Mouse (Mus musculus) hindbrain, embryonic 13.5 days (tissue): ENCODE results near the gene Cd52. TPM values are rescaled to one million over a fixed set of nuclear protein-coding genes. Genes with fewer than 3 reads are reported as not detected.
A peak's percentile ranks its signal among the peaks of the same experiment; 100 is the strongest.

Source experiments
- ATAC-seq: fragments of 200-750 bp; cut with Nextera tagmentation; 2 replicates; pipeline ENCODE4 v1.8.0; 2017; ENCODE audit warnings: moderate TSS enrichment; ENCODE audit not compliant: low FRiP score
- H3K27ac ChIP-seq: fragments of 300-500 bp; sonication (generic); 2 replicates; pipeline ENCODE4 v1.5.1; 2015; ENCODE audit warnings: inconsistent platforms, mild to moderate bottlenecking, moderate library complexity
- H3K27me3 ChIP-seq: fragments of 300-500 bp; sonication (generic); 2 replicates; pipeline ENCODE4 v1.6.1; 2015; ENCODE audit warnings: mild to moderate bottlenecking, inconsistent platforms
- H3K36me3 ChIP-seq: fragments of 300-500 bp; sonication (generic); 2 replicates; pipeline ENCODE4 v1.6.1; 2015; ENCODE audit warnings: mild to moderate bottlenecking, inconsistent platforms
- H3K4me1 ChIP-seq: fragments of 300-500 bp; sonication (generic); replicated peaks from 2 replicates; pipeline ENCODE4 v1.6.1; 2015; ENCODE audit warnings: inconsistent platforms
- H3K4me2 ChIP-seq: fragments of 300-500 bp; sonication (generic); 2 replicates; pipeline ENCODE4 v1.6.1; 2015; ENCODE audit warnings: inconsistent platforms, mild to moderate bottlenecking, moderate library complexity
- H3K4me3 ChIP-seq: fragments of 300-500 bp; sonication (generic); 2 replicates; pipeline ENCODE4 v1.5.1; 2015; ENCODE audit warnings: mild to moderate bottlenecking, inconsistent platforms
- H3K9ac ChIP-seq: fragments of 300-500 bp; sonication (generic); 2 replicates; pipeline ENCODE4 v1.6.1; 2015; ENCODE audit warnings: mild to moderate bottlenecking, inconsistent platforms
- H3K9me3 ChIP-seq: fragments of 300-500 bp; sonication (generic); 2 replicates; pipeline ENCODE4 v1.6.1; 2016; ENCODE audit warnings: inconsistent platforms
- WGBS: fragments of 180-500 bp; shearing (Covaris S2); methylation state at CpG from one replicate; pipeline ENCODE4 v1.1.7; 2015; 5-methylcytosine and 5-hydroxymethylcytosine counted together
- polyA plus RNA-seq: library from polyadenylated mRNA; unstranded; fragments of >200 nt; fragmentation: Nextera tagmentation; extraction: Ambion mirVana; gene quantifications from 2 replicates; pipeline ENCODE4 v1.2.1, GENCODE M21; 2015

Cd52 gene
- polyA plus RNA-seq, 1 experiment from 2014 or later = 3.9 TPM

DNA sequence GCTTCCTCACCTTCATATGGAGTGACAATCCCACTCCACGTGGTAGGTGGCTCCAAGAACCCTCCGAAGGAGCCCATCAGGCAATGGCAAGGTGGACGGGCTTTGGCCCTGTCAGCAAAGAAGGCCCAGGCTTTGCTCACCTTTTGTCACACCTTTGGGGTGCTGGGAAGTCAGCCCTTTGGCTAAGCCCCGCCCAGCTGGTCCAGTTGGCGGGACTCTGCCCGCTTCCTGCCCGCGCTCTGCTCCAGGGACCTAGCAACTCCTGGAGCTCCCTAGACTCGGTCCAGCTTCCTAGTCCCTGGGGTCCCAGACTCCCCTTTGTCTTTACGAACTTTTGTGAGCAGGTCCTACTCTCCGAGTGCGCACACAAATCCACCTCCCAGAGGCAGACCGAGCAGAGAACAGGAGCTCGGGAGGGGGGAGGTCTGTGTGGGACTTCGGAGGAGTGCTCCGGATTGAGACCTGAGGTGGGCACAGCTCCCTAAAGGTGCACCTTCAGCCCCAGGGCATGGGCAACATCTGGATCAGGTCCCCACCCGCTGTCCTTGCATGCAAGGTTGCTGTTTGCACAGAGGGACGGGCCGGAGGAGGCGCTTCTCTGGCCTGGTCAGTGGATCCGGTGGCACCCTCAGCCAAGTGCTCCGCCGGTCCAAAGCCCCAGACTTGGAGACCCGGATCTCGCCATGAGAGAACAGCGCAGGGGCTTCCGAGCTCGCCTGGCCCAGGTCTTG, 34.6 kb downstream of the Cd52 start, which contains the start of gene Crybg2:
Crybg2 (plus strand) TSS at position 681 of the 731 bp plus-strand sequence.
- H3K4me3 ChIP-seq = no peak within 1 kb of the TSS
- H3K4me2 ChIP-seq = no peak within 1 kb of the TSS
- H3K9ac ChIP-seq = no peak within 1 kb of the TSS
- H3K36me3 ChIP-seq = no peaks in the 10 kb centered on the region
- peaks cover 49% of the 10 kb centered on the region for H3K27me3 ChIP-seq
- WGBS = 57% methylated on average over 28 of the region's 28 CpGs
- peaks cover under 1% of the 10 kb centered on the region; the same call in 1 of the 2 replicates for H3K4me1 ChIP-seq
- no peaks in the 10 kb centered on the region for H3K9me3 ChIP-seq
- no peak for ATAC-seq
- H3K27ac ChIP-seq = no peak within 1 kb of the TSS

- no peaks in the 10 kb centered on the region for H3K36me3 ChIP-seq
- no peaks in the 10 kb centered on the region for H3K9me3 ChIP-seq
- no peak overlapping the region for H3K4me2 ChIP-seq
- 86% methylated on average over 6 of the region's 6 CpGs for WGBS
- no peak for ATAC-seq
- no peak overlapping the region for H3K4me3 ChIP-seq
- H3K27me3 ChIP-seq = peaks cover 40% of the 10 kb centered on the region
- H3K4me1 ChIP-seq = no peaks in the 10 kb centered on the region
- no peak overlapping the region for H3K27ac ChIP-seq
- H3K9ac ChIP-seq = no peak overlapping the region
Measured at GRCm38 (mm10) chr4:134058908-134059307, 36.0 kb downstream of the Cd52 start.

- ATAC-seq = no peak
- Histone ChIP-seq H3K4me3 (no peak overlapping the region), H3K27me3 (peaks cover 44% of the 10 kb centered on the region), H3K36me3 (no peaks in the 10 kb centered on the region), H3K4me1 (no peaks in the 10 kb centered on the region), H3K9me3 (no peaks in the 10 kb centered on the region), H3K9ac (no peak overlapping the region), H3K4me2 (no peak overlapping the region), H3K27ac (no peak overlapping the region)
- WGBS = 29% methylated on average over 14 of the region's 14 CpGs
Measured at GRCm38 (mm10) chr4:134058166-134058715, 36.6 kb downstream of the Cd52 start.

GRCm38 (mm10) chr4:134053538-134053937, 41.3 kb downstream of the Cd52 start, which contains the start of gene Zfp683:
TSS of gene Zfp683 (plus strand) at chr4:134053838.
- no peak within 1 kb of the TSS for H3K27ac ChIP-seq
- H3K9me3 ChIP-seq = no peaks in the 10 kb centered on the region
- no peak within 1 kb of the TSS for H3K9ac ChIP-seq
- no peak within 1 kb of the TSS for H3K4me2 ChIP-seq
- H3K4me3 ChIP-seq = no peak within 1 kb of the TSS
- no peak for ATAC-seq
- H3K4me1 ChIP-seq = peaks cover 10% of the 10 kb centered on the region; the same call in 1 of the 2 replicates
- peaks cover 15% of the 10 kb centered on the region; the same call in 1 of the 2 replicates for H3K27me3 ChIP-seq
- H3K36me3 ChIP-seq = no peaks in the 10 kb centered on the region
- WGBS = 92% methylated on average over 3 of the region's 3 CpGs

GRCm38 (mm10) chr4:134052560-134052959, 42.3 kb downstream of the Cd52 start:
- peaks cover 13% of the 10 kb centered on the region; the same call in 1 of the 2 replicates for H3K27me3 ChIP-seq
- peaks cover 10% of the 10 kb centered on the region; the same call in 1 of the 2 replicates for H3K4me1 ChIP-seq
- H3K9ac ChIP-seq = no peak overlapping the region
- H3K27ac ChIP-seq = no peak overlapping the region
- H3K4me2 ChIP-seq = no peak overlapping the region
- no peaks in the 10 kb centered on the region for H3K9me3 ChIP-seq
- no peaks in the 10 kb centered on the region for H3K36me3 ChIP-seq
- 27% methylated on average over 8 of the region's 8 CpGs for WGBS
- H3K4me3 ChIP-seq = no peak overlapping the region
- no peak for ATAC-seq

DNA sequence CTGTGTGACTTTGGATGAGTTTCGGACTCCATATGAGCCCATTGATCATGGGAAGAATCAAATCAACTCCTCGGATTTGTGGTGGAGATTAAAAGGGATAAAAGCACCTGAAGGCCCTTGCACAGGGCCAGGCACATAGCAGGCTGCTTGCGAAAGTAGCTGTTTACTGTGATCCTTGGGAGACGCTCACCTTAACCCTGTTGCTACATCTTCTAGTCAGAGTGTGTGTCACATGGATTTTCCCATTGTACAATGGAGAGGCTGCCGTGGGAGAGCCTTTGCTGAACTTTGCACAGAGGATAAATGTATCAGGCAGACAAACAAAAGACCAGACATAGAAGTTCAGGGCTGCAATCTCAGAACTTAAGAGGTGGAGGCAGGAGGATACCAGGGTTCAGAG, 43.0 kb downstream of the Cd52 start:
- no peak for ATAC-seq
- Histone ChIP-seq H3K36me3 (no peaks in the 10 kb centered on the region), H3K4me1 (peaks cover 10% of the 10 kb centered on the region; the same call in 1 of the 2 replicates), H3K4me2 (no peak overlapping the region), H3K9me3 (no peaks in the 10 kb centered on the region), H3K4me3 (no peak overlapping the region), H3K9ac (no peak overlapping the region), H3K27ac (no peak overlapping the region), H3K27me3 (peaks cover 9% of the 10 kb centered on the region; the same call in 1 of the 2 replicates)
- 87% methylated on average over 5 of the region's 5 CpGs for WGBS

- Histone ChIP-seq H3K27ac (no peak overlapping the region), H3K9me3 (no peaks in the 10 kb centered on the region), H3K9ac (no peak overlapping the region), H3K4me3 (no peak overlapping the region), H3K27me3 (no peaks in the 10 kb centered on the region), H3K36me3 (no peaks in the 10 kb centered on the region), H3K4me1 (peaks cover 7% of the 10 kb centered on the region; the same call in 1 of the 2 replicates), H3K4me2 (no peak overlapping the region)
- 82% methylated on average over 5 of the region's 5 CpGs for WGBS
- ATAC-seq = no peak
Measured at GRCm38 (mm10) chr4:134047648-134048047, 47.2 kb downstream of the Cd52 start.

DNA sequence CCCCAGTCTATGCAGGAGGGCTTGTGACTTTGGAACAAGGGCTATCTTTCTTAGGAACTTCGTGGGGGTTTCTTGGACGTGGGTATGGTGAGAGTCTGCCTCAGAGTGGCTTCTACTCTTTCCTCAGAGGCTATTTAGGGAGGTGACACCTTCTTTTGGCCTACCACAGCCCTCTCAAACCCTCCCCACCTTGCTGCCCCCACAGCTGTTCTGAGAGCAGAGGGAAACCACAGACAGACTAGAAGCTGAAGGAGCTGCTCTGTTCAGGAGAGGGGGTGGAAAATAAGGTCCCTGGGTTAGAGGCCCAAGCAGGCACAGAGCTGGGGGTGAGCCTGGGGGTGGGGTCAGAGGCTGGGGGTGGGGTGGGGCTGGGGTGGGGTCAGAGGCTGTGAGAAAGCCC, 51.8 kb downstream of the Cd52 start:
- no peak for ATAC-seq
- Histone ChIP-seq H3K27me3 (0 out of 2 replicates have a peak, but pooled peaks cover 4% of the 10 kb centered on the region), H3K9me3 (no peaks in the 10 kb centered on the region), H3K36me3 (no peaks in the 10 kb centered on the region), H3K27ac (no peak overlapping the region), H3K4me3 (no peak overlapping the region), H3K9ac (no peak overlapping the region), H3K4me2 (no peak overlapping the region), H3K4me1 (peaks cover 7% of the 10 kb centered on the region; the same call in 1 of the 2 replicates)
- 73% methylated on average over 2 of the region's 2 CpGs for WGBS

GRCm38 (mm10) chr4:134041317-134042123, 53.4 kb downstream of the Cd52 start:
- H3K4me2 ChIP-seq = no peak overlapping the region
- H3K4me1 ChIP-seq = peaks cover 7% of the 10 kb centered on the region; the same call in 1 of the 2 replicates
- H3K36me3 ChIP-seq = no peaks in the 10 kb centered on the region
- H3K9ac ChIP-seq = no peak overlapping the region
- H3K9me3 ChIP-seq = no peaks in the 10 kb centered on the region
- no peak for ATAC-seq
- peaks cover 7% of the 10 kb centered on the region; the same call in 1 of the 2 replicates for H3K27me3 ChIP-seq
- no peak overlapping the region for H3K4me3 ChIP-seq
- WGBS = 53% methylated on average over 9 of the region's 9 CpGs
- H3K27ac ChIP-seq = no peak overlapping the region

DNA sequence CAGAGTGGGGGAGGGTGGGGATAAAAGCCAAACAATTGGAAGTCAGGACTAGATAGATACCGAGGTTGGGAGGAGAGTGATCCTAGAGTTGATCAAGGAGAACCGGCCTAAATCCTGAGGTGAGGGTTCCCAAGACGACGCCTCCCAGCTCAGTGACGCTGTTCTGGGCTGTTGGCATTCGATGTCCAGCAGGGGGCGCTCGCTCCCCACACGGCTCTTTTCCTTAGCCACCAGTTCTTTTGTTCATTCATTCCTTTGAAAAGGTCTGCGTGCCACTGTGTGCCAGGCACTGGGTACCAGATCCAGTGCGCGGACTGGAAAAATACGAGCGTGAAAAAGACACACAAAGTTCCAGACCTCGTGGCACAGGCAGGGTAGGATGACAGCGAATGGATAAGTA, 58.9 kb downstream of the Cd52 start:
- H3K27ac ChIP-seq = no peak overlapping the region
- no peak overlapping the region for H3K4me3 ChIP-seq
- H3K9me3 ChIP-seq = no peaks in the 10 kb centered on the region
- no peaks in the 10 kb centered on the region for H3K36me3 ChIP-seq
- peak overlapping the region; percentile 26 for H3K4me2 ChIP-seq
- no peaks in the 10 kb centered on the region for H3K4me1 ChIP-seq
- H3K9ac ChIP-seq = no peak overlapping the region
- 0 out of 2 replicates have a peak, but pooled peaks have one; percentile 39 for ATAC-seq
- 4% methylated on average over 16 of the region's 16 CpGs for WGBS
- H3K27me3 ChIP-seq = peaks cover 10% of the 10 kb centered on the region; the same call in 1 of the 2 replicates
